Mouse (Mus musculus) testis, adult 2 months (tissue): ENCODE measurements around the gene Fyn.

Experiments
- CTCF ChIP-seq: fragments of 200-500 bp; IDR thresholded peaks from 2 replicates; pipeline ENCODE4 v1.5.1; 2012; ENCODE audit warnings: low read depth, mild to moderate bottlenecking, inconsistent platforms, low read length, moderate library complexity; ENCODE audit not compliant: control insufficient read depth, insufficient read depth, insufficient replicate concordance
- POLR2A ChIP-seq: fragments of 200-500 bp; IDR thresholded peaks from 2 replicates; pipeline ENCODE4 v1.6.1; 2012; ENCODE audit warnings: low read depth, mild to moderate bottlenecking, inconsistent platforms, low read length, moderate library complexity; ENCODE audit not compliant: control insufficient read depth

- no peak for TF ChIP-seq CTCF
- no peak for TF ChIP-seq POLR2A
Measured at GRCm38 (mm10) chr10:39501571-39501970, 132.9 kb downstream of the Fyn start.
